Mouse (Mus musculus): ENCODE results near the gene Sirt3.

Sirt3 gene

GRCm38 (mm10) chr7:140881696-140882468 lies at the start of gene Sirt3, which contains the start of gene Psmd13:
Gene Sirt3 (minus strand): TSS chr7:140882309.
Gene Psmd13 (plus strand): TSS chr7:140881968.
- peak; percentile 92 for DNase-seq (ENCODE audit: low spot score)

GRCm38 (mm10) chr7:140927181-140927580 lies 45.1 kb upstream of the Sirt3 start:
- DNase-seq (ENCODE audit: low spot score) = no peak

GRCm38 (mm10) chr7:140923070-140923775 lies 41.1 kb upstream of the Sirt3 start:
- no peak for DNase-seq (ENCODE audit: low spot score)

GRCm38 (mm10) chr7:140922398-140923069 lies 40.4 kb upstream of the Sirt3 start:
- no peak for DNase-seq (ENCODE audit: low spot score)

- DNase-seq (ENCODE audit: low spot score) = no peak
These were observed 39.3 kb upstream of the Sirt3 start for GRCm38 (mm10) chr7:140921225-140921975.

- DNase-seq (ENCODE audit: low spot score) = no peak
These were observed 38.4 kb upstream of the Sirt3 start, which contains the start of gene Nlrp6 for GRCm38 (mm10) chr7:140920418-140921029. Gene Nlrp6 (plus strand): TSS chr7:140920902.

GRCm38 (mm10) chr7:140919911-140920310 lies 37.8 kb upstream of the Sirt3 start:
- no peak for DNase-seq (ENCODE audit: low spot score)

- DNase-seq (ENCODE audit: low spot score) = no peak
These were observed 32.1 kb upstream of the Sirt3 start for GRCm38 (mm10) chr7:140914031-140914690.

GRCm38 (mm10) chr7:140912846-140913482 lies 30.9 kb upstream of the Sirt3 start:
- DNase-seq (ENCODE audit: low spot score) = no peak

GRCm38 (mm10) chr7:140912293-140912692 lies 30.2 kb upstream of the Sirt3 start:
- no peak for DNase-seq (ENCODE audit: low spot score)

- DNase-seq (ENCODE audit: low spot score) = peak; percentile 79
These were observed 26.6 kb upstream of the Sirt3 start for GRCm38 (mm10) chr7:140908634-140909107.

GRCm38 (mm10) chr7:140908181-140908580 lies 26.1 kb upstream of the Sirt3 start:
- no peak for DNase-seq (ENCODE audit: low spot score)

- DNase-seq (ENCODE audit: low spot score) = no peak
These were observed 25.6 kb upstream of the Sirt3 start for GRCm38 (mm10) chr7:140907697-140908096.

- DNase-seq (ENCODE audit: low spot score) = no peak
These were observed 25.0 kb upstream of the Sirt3 start for GRCm38 (mm10) chr7:140907131-140907530.

GRCm38 (mm10) chr7:140905642-140906081 lies 23.6 kb upstream of the Sirt3 start:
- no peak for DNase-seq (ENCODE audit: low spot score)

GRCm38 (mm10) chr7:140903212-140903611 lies 21.1 kb upstream of the Sirt3 start:
- peak; percentile 87 for DNase-seq (ENCODE audit: low spot score)

- no peak for DNase-seq (ENCODE audit: low spot score)
These were observed 20.1 kb upstream of the Sirt3 start for GRCm38 (mm10) chr7:140902036-140902875.

GRCm38 (mm10) chr7:140900220-140900619 lies 18.1 kb upstream of the Sirt3 start, which contains the start of gene Cox8b:
Gene Cox8b (minus strand): TSS chr7:140900446.
- DNase-seq (ENCODE audit: low spot score) = no peak

- no peak for DNase-seq (ENCODE audit: low spot score)
These were observed 17.0 kb upstream of the Sirt3 start for GRCm38 (mm10) chr7:140899121-140899520.

All from ovary, postnatal 14 days (tissue).